Mouse (Mus musculus) lung, adult 2 months (tissue): ENCODE measurements around the gene Znhit3.

Experiments used
- CTCF ChIP-seq: fragments of 200-500 bp; IDR thresholded peaks from 2 replicates; pipeline ENCODE4 v1.5.1; 2011; ENCODE audit warnings: mild to moderate bottlenecking, low read length, control low read depth; ENCODE audit not compliant: insufficient read depth
- POLR2A ChIP-seq: fragments of 200-500 bp; IDR thresholded peaks from 2 replicates; pipeline ENCODE4 v1.6.1; 2011; ENCODE audit warnings: low read depth, mild to moderate bottlenecking, control low read depth, low read length, borderline replicate concordance; ENCODE audit errors: extremely low read depth

DNA sequence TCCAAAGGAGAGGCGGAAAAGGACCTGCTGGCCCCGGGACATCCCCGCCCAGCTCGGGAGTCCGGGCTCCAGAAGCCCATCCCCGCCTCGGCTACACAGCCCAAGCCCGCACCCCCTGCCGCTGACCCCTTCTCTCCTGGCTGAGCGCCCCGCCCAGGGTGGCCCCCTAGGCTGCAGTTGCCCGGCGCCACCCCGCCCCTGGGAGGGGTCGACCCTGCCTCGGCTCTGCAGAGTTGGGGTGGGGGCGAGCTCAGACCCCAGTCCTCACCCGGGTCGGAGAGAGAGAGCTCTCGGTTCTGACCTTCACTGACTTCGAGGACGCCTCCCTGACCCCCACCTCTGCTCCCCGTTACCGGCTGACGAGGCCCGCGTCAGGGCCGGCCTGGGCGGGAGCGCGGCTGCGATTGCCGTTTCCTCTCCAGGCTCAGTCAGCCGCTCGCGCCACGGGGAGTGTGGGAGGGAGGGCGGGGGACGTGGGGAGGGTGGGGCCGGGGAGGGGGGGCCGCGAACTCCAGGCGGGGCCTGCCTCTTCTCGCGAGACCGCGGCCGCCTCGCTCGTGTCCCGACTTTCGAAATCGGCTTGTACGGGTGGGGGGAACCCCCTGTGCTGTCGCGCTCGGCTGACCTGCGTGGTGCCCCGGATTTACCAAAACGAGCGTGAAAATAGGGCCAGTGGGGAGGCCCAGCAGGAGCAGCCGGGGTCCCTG, 45.7 kb downstream of the Znhit3 start, which contains the start of gene Ggnbp2:
- TF ChIP-seq POLR2A (peak; percentile 75), CTCF (no peak)
